Mouse (Mus musculus): ENCODE data around the gene Slc13a3. TPM values are rescaled to one million over a fixed set of nuclear protein-coding genes. Genes with fewer than 3 reads are reported as not detected.
A peak's percentile ranks its signal among the peaks of the same experiment; 100 is the strongest.

The Slc13a3 gene
- polyA plus RNA-seq, 1 experiment from 2014 or later = 3.8 TPM

GRCm38 (mm10) chr2:165496251-165496650 is 23.2 kb upstream of the Slc13a3 start:
- Histone ChIP-seq H3K27me3 (replicated peaks) (peaks cover 25% of the 10 kb centered on the region), H3K4me2 (no peak overlapping the region), H3K27ac (no peak overlapping the region), H3K4me3 (no peak overlapping the region), H3K9ac (no peak overlapping the region), H3K4me1 (peaks cover 15% of the 10 kb centered on the region), H3K36me3 (no peaks in the 10 kb centered on the region), H3K9me3 (replicated peaks) (no peaks in the 10 kb centered on the region)
- ATAC-seq = no peak

GRCm38 (mm10) chr2:165494495-165494894 is 21.5 kb upstream of the Slc13a3 start:
- no peaks in the 10 kb centered on the region for H3K9me3 ChIP-seq (replicated peaks)
- H3K4me3 ChIP-seq = no peak overlapping the region
- WGBS (ENCODE audit: insufficient replicate concordance) = 36% methylated on average over 2 of the region's 2 CpGs
- peaks cover 15% of the 10 kb centered on the region for H3K4me1 ChIP-seq
- no peak overlapping the region for H3K9ac ChIP-seq
- H3K27me3 ChIP-seq (replicated peaks) = peaks cover 12% of the 10 kb centered on the region; the same call in 1 of the 2 replicates
- H3K27ac ChIP-seq = no peak overlapping the region
- no peak overlapping the region for H3K4me2 ChIP-seq
- peaks cover 14% of the 10 kb centered on the region for H3K36me3 ChIP-seq
- no peak for ATAC-seq

GRCm38 (mm10) chr2:165493587-165494210 is 20.7 kb upstream of the Slc13a3 start:
- H3K27me3 ChIP-seq (replicated peaks) = peaks cover 12% of the 10 kb centered on the region; the same call in 1 of the 2 replicates
- peak overlapping the region; percentile 74 for H3K4me3 ChIP-seq
- peak overlapping the region; percentile 79 for H3K9ac ChIP-seq
- peak overlapping the region; percentile 71 for H3K4me2 ChIP-seq
- H3K9me3 ChIP-seq (replicated peaks) = no peaks in the 10 kb centered on the region
- H3K36me3 ChIP-seq = peaks cover 22% of the 10 kb centered on the region
- no peak overlapping the region for H3K27ac ChIP-seq
- ATAC-seq = 0 out of 2 replicates have a peak, but pooled peaks have one; percentile 9
- peaks cover 15% of the 10 kb centered on the region for H3K4me1 ChIP-seq
- WGBS (ENCODE audit: insufficient replicate concordance) = 25% methylated on average over 17 of the region's 17 CpGs

GRCm38 (mm10) chr2:165492648-165493553 is 19.9 kb upstream of the Slc13a3 start, which contains the start of gene Trp53rka:
Trp53rka (minus strand) TSS chr2:165493324.
- H3K36me3 ChIP-seq = peaks cover 28% of the 10 kb centered on the region
- H3K9me3 ChIP-seq (replicated peaks) = no peaks in the 10 kb centered on the region
- H3K27me3 ChIP-seq (replicated peaks) = peaks cover 11% of the 10 kb centered on the region; the same call in 1 of the 2 replicates
- peak within 1 kb of the TSS; percentile 79 for H3K9ac ChIP-seq
- peak within 1 kb of the TSS; percentile 71 for H3K4me2 ChIP-seq
- under 1% methylated on average over 74 of the region's 84 CpGs for WGBS (ENCODE audit: insufficient replicate concordance)
- peaks cover 15% of the 10 kb centered on the region for H3K4me1 ChIP-seq
- H3K4me3 ChIP-seq = peak within 1 kb of the TSS; percentile 74
- peak; percentile 86 for ATAC-seq
- H3K27ac ChIP-seq = peak within 1 kb of the TSS; percentile 36; the same call in 1 of the 2 replicates

GRCm38 (mm10) chr2:165486881-165487535 is 14.0 kb upstream of the Slc13a3 start:
- H3K27ac ChIP-seq = no peak overlapping the region
- H3K9me3 ChIP-seq (replicated peaks) = no peaks in the 10 kb centered on the region
- H3K4me1 ChIP-seq = peaks cover 6% of the 10 kb centered on the region
- 20% methylated on average over 8 of the region's 8 CpGs for WGBS (ENCODE audit: insufficient replicate concordance)
- H3K36me3 ChIP-seq = peaks cover 28% of the 10 kb centered on the region
- ATAC-seq = peak; percentile 30
- H3K27me3 ChIP-seq (replicated peaks) = no peaks in the 10 kb centered on the region
- H3K4me2 ChIP-seq = no peak overlapping the region
- H3K9ac ChIP-seq = no peak overlapping the region
- no peak overlapping the region for H3K4me3 ChIP-seq

GRCm38 (mm10) chr2:165486401-165486800 is 13.4 kb upstream of the Slc13a3 start:
- Histone ChIP-seq H3K4me2 (no peak overlapping the region), H3K4me1 (0 out of 2 replicates have a peak, but pooled peaks cover 4% of the 10 kb centered on the region), H3K27me3 (replicated peaks) (no peaks in the 10 kb centered on the region), H3K9ac (no peak overlapping the region), H3K27ac (no peak overlapping the region), H3K9me3 (replicated peaks) (no peaks in the 10 kb centered on the region), H3K4me3 (no peak overlapping the region), H3K36me3 (peaks cover 28% of the 10 kb centered on the region)
- 58% methylated on average over 5 of the region's 5 CpGs for WGBS (ENCODE audit: insufficient replicate concordance)
- ATAC-seq = no peak

GRCm38 (mm10) chr2:165485826-165486225 is 12.8 kb upstream of the Slc13a3 start:
- 0 out of 2 replicates have a peak, but pooled peaks cover 4% of the 10 kb centered on the region for H3K4me1 ChIP-seq
- no peak for ATAC-seq
- peaks cover 28% of the 10 kb centered on the region for H3K36me3 ChIP-seq
- no peak overlapping the region for H3K9ac ChIP-seq
- H3K27me3 ChIP-seq (replicated peaks) = no peaks in the 10 kb centered on the region
- WGBS (ENCODE audit: insufficient replicate concordance) = 53% methylated on average over 3 of the region's 3 CpGs
- H3K4me2 ChIP-seq = no peak overlapping the region
- H3K4me3 ChIP-seq = no peak overlapping the region
- H3K9me3 ChIP-seq (replicated peaks) = no peaks in the 10 kb centered on the region
- H3K27ac ChIP-seq = no peak overlapping the region

GRCm38 (mm10) chr2:165484152-165484551 is 11.1 kb upstream of the Slc13a3 start:
- peaks cover 11% of the 10 kb centered on the region for H3K36me3 ChIP-seq
- 54% methylated on average over 6 of the region's 6 CpGs for WGBS (ENCODE audit: insufficient replicate concordance)
- no peaks in the 10 kb centered on the region for H3K27me3 ChIP-seq (replicated peaks)
- ATAC-seq = no peak
- H3K4me2 ChIP-seq = no peak overlapping the region
- H3K4me3 ChIP-seq = no peak overlapping the region
- H3K27ac ChIP-seq = no peak overlapping the region
- H3K9ac ChIP-seq = no peak overlapping the region
- H3K4me1 ChIP-seq = 0 out of 2 replicates have a peak, but pooled peaks cover 4% of the 10 kb centered on the region
- no peaks in the 10 kb centered on the region for H3K9me3 ChIP-seq (replicated peaks)

GRCm38 (mm10) chr2:165482003-165482402 is 9.0 kb upstream of the Slc13a3 start:
- H3K9ac ChIP-seq = no peak overlapping the region
- H3K4me1 ChIP-seq = 0 out of 2 replicates have a peak, but pooled peaks cover 2% of the 10 kb centered on the region
- no peak for ATAC-seq
- no peak overlapping the region for H3K4me3 ChIP-seq
- no peak overlapping the region for H3K4me2 ChIP-seq
- H3K36me3 ChIP-seq = no peaks in the 10 kb centered on the region
- H3K9me3 ChIP-seq (replicated peaks) = no peaks in the 10 kb centered on the region
- no peaks in the 10 kb centered on the region for H3K27me3 ChIP-seq (replicated peaks)
- no peak overlapping the region for H3K27ac ChIP-seq
- 57% methylated on average over 8 of the region's 8 CpGs for WGBS (ENCODE audit: insufficient replicate concordance)

GRCm38 (mm10) chr2:165475850-165476249 is 2.8 kb upstream of the Slc13a3 start:
- WGBS (ENCODE audit: insufficient replicate concordance) = 55% methylated on average over 5 of the region's 5 CpGs

GRCm38 (mm10) chr2:165475412-165475811 is 2.4 kb upstream of the Slc13a3 start:
- no peak overlapping the region for H3K4me2 ChIP-seq
- ATAC-seq = no peak
- no peaks in the 10 kb centered on the region for H3K9me3 ChIP-seq (replicated peaks)
- 0 out of 2 replicates have a peak, but pooled peaks cover 5% of the 10 kb centered on the region for H3K4me1 ChIP-seq
- H3K36me3 ChIP-seq = no peaks in the 10 kb centered on the region
- peaks cover 45% of the 10 kb centered on the region for H3K27me3 ChIP-seq (replicated peaks)
- H3K4me3 ChIP-seq = no peak overlapping the region
- no peak overlapping the region for H3K27ac ChIP-seq
- WGBS (ENCODE audit: insufficient replicate concordance) = 68% methylated on average over 7 of the region's 7 CpGs
- no peak overlapping the region for H3K9ac ChIP-seq

More at GRCm38 (mm10) chr2:165475850-165476249, 2.8 kb upstream of the Slc13a3 start:
- H3K36me3 ChIP-seq = no peaks in the 10 kb centered on the region
- H3K4me2 ChIP-seq = no peak overlapping the region
- no peak for ATAC-seq
- H3K4me1 ChIP-seq = 0 out of 2 replicates have a peak, but pooled peaks cover 5% of the 10 kb centered on the region
- no peak overlapping the region for H3K4me3 ChIP-seq
- H3K9ac ChIP-seq = no peak overlapping the region
- H3K27me3 ChIP-seq (replicated peaks) = peaks cover 41% of the 10 kb centered on the region
- no peak overlapping the region for H3K27ac ChIP-seq
- H3K9me3 ChIP-seq (replicated peaks) = no peaks in the 10 kb centered on the region

Data from liver, embryonic 12.5 days (tissue).